Mouse (Mus musculus) kidney, adult 9 months (tissue): Measurements from ENCODE around the gene Slc10a4.

Source experiments
- DNase-seq: peaks from one replicate; pipeline ENCODE4 v3.0.0; 2022

Gene Slc10a4

GRCm38 (mm10) chr5:73023801-73024200 lies 17.1 kb downstream of the Slc10a4 start:
- DNase-seq, result no peak

- DNase-seq, result no peak
Measured at GRCm38 (mm10) chr5:73028646-73029045, 22.0 kb downstream of the Slc10a4 start.

GRCm38 (mm10) chr5:73032481-73032880 lies 25.8 kb downstream of the Slc10a4 start:
- no peak for DNase-seq

GRCm38 (mm10) chr5:73044055-73044454 lies 37.4 kb downstream of the Slc10a4 start:
- no peak for DNase-seq

GRCm38 (mm10) chr5:73047651-73048245 lies 41.1 kb downstream of the Slc10a4 start:
- DNase-seq, result no peak

- no peak for DNase-seq
Measured at GRCm38 (mm10) chr5:73053933-73054332, 47.2 kb downstream of the Slc10a4 start.

- no peak for DNase-seq
Measured at GRCm38 (mm10) chr5:73056457-73056856, 49.8 kb downstream of the Slc10a4 start.

- no peak for DNase-seq
Measured at GRCm38 (mm10) chr5:73056937-73057336, 50.3 kb downstream of the Slc10a4 start.

- no peak for DNase-seq
Measured at GRCm38 (mm10) chr5:73061506-73062155, 54.9 kb downstream of the Slc10a4 start.
